Mouse (Mus musculus) brain, embryonic 14.5 days (tissue): ENCODE data around the gene Mab21l3.

Experiments
- CTCF ChIP-seq: fragments of 200-500 bp; IDR thresholded peaks from 2 replicates; pipeline ENCODE4 v1.5.1; 2012; ENCODE audit warnings: inconsistent platforms, mild to moderate bottlenecking, moderate library complexity, borderline replicate concordance; ENCODE audit not compliant: insufficient read depth, insufficient read length; ENCODE audit errors: extremely low read depth
- POLR2A ChIP-seq: fragments of 200-500 bp; IDR thresholded peaks from 2 replicates; pipeline ENCODE4 v1.6.1; 2012; ENCODE audit warnings: mild to moderate bottlenecking, inconsistent platforms, borderline replicate concordance; ENCODE audit not compliant: poor library complexity, insufficient read depth, insufficient read length, severe bottlenecking; ENCODE audit errors: extremely low read depth

GRCm38 (mm10) chr3:101885041-101885440, 36.3 kb upstream of the Mab21l3 start:
- TF ChIP-seq CTCF: no peak
- TF ChIP-seq POLR2A: no peak
